Mouse (Mus musculus) adrenal gland, postnatal 36 days (tissue): ENCODE data around the gene Camta1. TPM values are rescaled to one million over a fixed set of nuclear protein-coding genes. Genes with fewer than 3 reads are reported as not detected.

Experiments
- DNase-seq, 2 experiments: peaks; one replicate each; pipeline ENCODE4 v3.0.0; 2021; ENCODE audit warnings: mixed read lengths in 1 of 2
- total RNA-seq, 2 experiments: library from RNA; stranded (reverse); gene quantifications; 2 replicates each; pipeline ENCODE4 v1.2.3; 2021

Gene Camta1
- total RNA-seq, 2 experiments from 2014 or later, result 28.7 to 33.3 TPM

DNA sequence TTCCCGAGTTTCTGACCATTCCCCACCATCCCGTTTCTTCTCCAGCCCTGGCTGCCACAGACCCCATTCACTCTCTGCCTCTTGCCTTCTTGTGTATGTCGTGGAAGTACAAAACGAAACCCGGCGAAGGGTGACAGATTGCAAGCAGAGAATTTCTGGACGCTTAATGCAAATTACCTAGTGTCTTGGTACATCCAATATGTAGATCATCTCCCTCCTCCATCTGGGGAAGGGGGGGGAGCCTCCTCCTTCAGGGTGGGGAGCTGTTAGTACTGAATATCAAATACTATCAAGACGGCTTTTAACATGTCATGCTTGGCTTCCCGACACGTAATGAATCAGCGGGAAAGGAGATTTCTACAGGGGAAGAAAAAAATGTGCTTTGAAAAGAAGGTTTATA, 710.8 kb downstream of the Camta1 start:
- no peak for DNase-seq

- no peak for DNase-seq
These were observed 711.6 kb downstream of the Camta1 start for GRCm38 (mm10) chr4:151150115-151150514.

GRCm38 (mm10) chr4:151147541-151147940, 714.1 kb downstream of the Camta1 start:
- no peak for DNase-seq

DNA sequence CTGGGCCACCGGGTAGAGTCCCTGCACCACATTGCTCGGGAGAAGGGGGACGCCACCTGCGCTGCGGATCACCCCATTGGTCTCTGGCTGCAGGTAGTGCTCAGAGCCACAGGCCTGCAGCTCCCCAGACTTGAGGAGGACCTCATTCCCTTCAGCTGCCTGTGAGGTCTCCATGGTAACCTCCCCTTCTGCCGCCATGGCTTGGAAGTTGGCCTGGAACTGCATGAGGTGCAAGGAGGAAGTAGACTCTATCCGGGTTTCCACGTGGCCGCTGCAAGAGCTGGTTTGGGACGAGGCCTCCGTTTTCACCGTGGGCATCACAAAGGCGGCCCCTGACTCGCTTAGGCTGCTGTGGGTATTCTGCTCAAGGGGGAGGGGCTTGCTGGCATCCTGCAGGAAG, 717.6 kb downstream of the Camta1 start:
- DNase-seq, result no peak

DNA sequence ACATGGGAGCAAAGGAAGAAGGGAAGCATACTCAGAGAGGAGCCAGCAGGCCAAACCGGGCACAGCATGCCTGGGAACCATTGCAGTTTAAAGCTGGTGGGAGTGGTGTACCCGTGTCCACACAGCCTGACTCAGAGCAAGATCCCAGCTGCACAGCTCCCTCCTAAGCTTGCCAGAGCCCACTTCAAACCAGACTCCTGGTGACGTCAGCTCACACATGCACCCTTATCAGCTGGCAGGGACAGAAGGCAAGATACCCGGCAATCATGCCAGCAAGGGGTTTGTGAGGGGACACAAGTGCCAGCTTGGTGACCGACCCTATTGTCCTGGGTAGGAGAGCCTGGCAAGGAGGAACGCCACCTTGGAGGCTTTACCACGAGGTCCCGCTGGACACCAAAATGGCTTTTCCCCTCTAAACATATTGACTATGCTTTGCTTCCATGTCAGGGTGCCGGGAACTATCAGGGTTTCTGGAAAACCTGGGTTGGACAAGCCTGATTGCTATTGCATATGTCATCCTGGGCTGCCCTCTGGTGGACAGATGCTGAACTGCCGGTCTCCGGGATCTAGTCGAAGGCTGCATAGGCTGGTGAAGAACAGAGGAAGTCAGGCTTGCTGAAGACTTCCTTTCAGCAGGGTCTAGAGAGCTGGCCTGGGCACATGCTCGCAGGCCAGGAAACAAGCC, 720.3 kb downstream of the Camta1 start:
- peak; percentile 93 to 95 for DNase-seq

DNA sequence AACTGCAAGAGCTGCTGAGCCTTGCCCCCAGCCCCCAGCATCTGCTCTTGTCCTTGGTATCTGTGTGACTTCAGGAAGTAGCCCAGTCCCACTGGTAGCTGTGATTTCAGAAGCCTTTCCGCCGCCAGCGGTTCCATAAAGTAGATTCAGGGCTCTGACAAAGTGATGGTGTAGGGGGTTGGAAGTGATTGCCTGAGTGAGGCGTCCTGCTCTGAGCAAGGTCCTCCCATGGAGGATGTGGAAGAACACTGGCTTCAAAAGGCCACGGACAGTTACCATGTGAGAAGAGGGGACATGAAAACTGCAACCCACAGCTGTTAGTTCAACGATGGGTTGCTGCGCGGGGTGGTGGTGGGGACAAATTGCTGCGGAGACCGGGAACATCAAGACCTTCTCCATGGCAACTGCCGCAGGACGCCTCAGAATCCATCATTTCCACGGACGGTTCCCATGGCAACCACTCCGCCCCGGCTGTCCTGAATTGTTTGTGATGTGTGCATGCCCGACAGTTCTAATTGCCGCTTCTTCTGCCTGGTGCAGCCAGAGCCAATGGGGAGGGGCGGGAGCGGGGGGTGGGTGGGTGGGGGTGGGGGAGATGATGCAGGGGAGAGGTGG, 721.2 kb downstream of the Camta1 start:
- DNase-seq, result peak; percentile 35 to 47

GRCm38 (mm10) chr4:151139053-151139840, 722.4 kb downstream of the Camta1 start:
- DNase-seq, result peak; percentile 82 to 85

GRCm38 (mm10) chr4:151138586-151138985, 723.1 kb downstream of the Camta1 start:
- DNase-seq, result no peak

DNA sequence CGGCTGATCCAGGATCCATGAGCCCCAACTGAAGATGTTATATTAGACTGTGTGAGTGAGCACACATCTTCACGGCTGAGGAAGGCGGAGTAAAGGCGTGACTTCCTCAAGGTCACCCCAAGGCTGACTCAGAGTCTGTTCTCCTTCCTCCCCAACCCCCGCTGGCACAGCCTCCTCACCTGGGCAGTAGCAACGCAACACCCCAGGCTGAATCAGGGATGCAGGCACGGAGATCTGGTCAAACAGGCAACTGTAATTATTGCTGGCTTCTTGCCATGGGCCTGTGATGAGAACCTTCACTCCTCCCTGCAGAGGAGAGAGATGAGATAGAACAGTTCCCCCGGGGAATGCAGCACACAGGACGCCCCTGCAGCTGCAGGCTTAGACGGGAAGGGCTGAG, 723.5 kb downstream of the Camta1 start:
- DNase-seq, result peak; percentile 30 to 50

DNA sequence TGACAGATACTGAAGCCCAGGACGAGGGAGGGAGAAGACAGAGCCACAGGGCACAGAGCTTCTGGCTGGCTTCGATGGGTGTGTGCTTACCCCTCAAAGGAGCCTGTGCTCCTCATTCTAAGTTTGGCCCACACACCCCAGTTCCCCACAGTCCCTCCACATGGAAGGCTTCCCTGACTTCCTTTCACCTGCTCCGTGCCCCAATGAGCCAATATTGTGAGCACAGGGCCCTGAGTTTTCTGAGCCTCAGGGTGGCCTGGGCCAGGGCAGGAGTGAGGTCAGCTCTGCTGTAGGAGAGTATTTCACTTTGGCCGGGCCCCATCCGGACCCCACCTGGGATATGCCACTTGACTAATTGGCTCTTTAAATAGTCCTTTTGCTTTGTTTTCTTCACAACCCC, 724.0 kb downstream of the Camta1 start:
- no peak for DNase-seq

GRCm38 (mm10) chr4:151135491-151135890, 726.2 kb downstream of the Camta1 start:
- DNase-seq, result no peak

DNA sequence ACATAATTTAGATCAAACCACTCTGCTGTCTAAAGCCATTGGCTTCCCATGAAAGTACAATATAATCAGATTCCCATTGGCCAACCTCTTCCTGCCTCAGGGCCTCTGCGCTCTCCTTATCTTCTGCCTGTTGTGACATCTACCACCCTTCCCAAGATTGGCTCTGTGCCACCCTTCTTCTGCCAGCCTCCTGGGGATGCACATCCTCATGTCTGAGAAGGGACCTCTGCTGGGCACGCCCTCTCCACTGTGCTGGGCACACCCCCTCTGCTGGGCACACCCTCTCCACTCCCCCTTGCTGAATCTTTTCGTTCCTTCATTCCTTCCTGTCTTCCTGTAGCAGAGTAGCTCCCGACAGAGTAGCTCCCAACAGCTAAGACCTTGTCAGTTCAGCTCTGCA, 727.9 kb downstream of the Camta1 start:
- no peak for DNase-seq

DNA sequence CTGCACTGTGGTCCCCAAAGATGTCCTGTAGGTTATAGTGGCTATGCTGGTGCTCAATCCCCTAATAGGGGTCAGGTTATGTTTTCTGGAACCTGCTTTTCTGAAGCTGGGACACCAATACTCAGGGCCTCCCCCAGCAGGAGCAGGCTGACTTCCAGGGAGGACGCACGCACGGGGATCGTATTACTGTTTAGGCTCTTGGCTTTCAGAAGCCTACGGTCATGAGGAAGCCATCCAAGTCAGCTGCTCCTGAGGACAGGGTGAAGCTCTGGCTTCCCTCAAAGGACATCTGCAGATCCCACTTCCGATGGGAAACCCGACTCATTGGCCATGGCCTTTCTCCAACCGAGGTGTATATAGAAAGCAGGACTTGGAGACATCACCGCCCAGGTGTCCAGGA, 729.2 kb downstream of the Camta1 start:
- no peak for DNase-seq

DNA sequence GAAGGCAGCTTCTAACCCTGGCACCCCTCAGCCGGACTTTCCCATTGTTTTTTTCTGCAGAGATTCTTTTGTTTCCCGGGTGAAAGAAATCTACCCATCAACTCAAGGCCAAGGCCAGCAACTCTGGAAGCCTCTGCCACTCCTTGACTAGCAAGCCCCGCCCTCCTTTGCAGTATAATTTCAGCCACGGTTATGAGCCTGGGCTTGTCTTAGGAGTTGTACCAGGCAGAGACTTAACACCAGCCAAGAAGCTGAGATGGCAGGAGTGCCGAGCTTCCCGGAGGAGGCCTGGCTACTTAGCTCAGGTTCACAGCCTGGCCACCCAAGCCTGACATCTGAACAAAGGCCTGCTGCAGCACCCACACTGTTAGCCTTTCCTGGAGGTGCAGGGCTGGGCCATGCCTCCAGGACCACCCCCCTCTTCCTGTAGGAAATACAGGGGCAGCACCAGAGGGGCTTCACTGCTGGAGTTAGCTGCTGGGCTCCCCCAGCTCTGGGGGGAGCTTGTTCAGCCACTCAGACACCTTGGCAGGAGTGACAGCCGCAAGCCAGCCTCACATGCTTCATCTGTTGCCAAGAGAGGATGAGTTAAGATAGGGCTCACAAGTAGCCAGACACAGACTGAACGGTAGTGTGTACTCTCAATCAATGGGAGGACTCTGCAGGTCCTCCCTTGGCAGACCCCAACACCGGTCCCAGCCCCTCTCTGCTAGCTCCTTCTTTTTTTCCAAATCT, 730.8 kb downstream of the Camta1 start:
- no peak for DNase-seq

- no peak for DNase-seq
These were observed 731.7 kb downstream of the Camta1 start for GRCm38 (mm10) chr4:151129725-151130557.

- DNase-seq, result peak; percentile 60 to 68
These were observed 732.8 kb downstream of the Camta1 start for GRCm38 (mm10) chr4:151128641-151129541.

GRCm38 (mm10) chr4:151127636-151128548, 733.8 kb downstream of the Camta1 start:
- DNase-seq, result no peak

DNA sequence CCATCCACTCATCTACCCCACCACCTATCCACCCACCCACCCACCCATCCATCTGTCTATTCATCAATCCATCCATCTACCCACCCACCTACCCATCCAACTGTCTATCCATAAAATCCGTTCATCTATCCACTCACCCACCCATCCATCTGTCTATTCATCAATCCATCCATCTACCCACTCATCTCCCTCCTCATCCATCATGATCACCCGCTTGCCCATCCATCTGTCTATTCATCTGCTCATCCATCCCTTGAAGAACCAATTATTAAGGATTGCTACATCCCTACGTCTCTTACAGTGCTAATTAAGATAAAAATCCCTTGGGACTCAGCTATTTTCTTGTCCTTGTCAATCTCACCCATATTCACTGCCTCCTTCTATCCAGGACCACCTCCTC, 742.8 kb downstream of the Camta1 start:
- no peak for DNase-seq

- no peak for DNase-seq
These were observed 747.1 kb downstream of the Camta1 start for GRCm38 (mm10) chr4:151114574-151114973.
